ENCODE assay signal across 8 mouse cellular contexts in genomic region chr3:63964100-63964921, GRCm38 (mm10). TPM values are rescaled to one million over a fixed set of nuclear protein-coding genes. Genes with fewer than 3 reads are reported as not detected.
DNase-seq lines count a peak whose midpoint lies in the region; ATAC-seq and TF ChIP-seq lines count a peak whose summit lies in the region.

Gene Slc33a1 (minus strand): TSS chr3:63964768.

- under 1% methylated on average over 69 of the region's 69 CpGs for WGBS in forebrain, embryonic 15.5 days
- under 1% methylated on average over 69 of the region's 69 CpGs for WGBS in lung, adult 2 months

- H3K27ac ChIP-seq in ES-E14 (ENCODE audit: insufficient read depth, low read depth, low read length, poor library complexity, severe bottlenecking), result peak within 1 kb of the TSS; percentile 4; the same call in 1 of the 2 replicates
- H3K27ac ChIP-seq in forebrain, embryonic 15.5 days (replicated peaks), result peak within 1 kb of the TSS; percentile 92

- H3K9me3 ChIP-seq in ES-E14 (ENCODE audit: control insufficient read depth, insufficient read depth, low read depth, low read length), result no peaks in the 10 kb centered on the region
- no peaks in the 10 kb centered on the region for H3K9me3 ChIP-seq in forebrain, embryonic 15.5 days

- H3K4me1 ChIP-seq in ES-E14 (ENCODE audit: control insufficient read depth in 2 of 2, insufficient read depth in 2 of 2, low read length in 2 of 2, poor library complexity in 1 of 2), result peaks cover 0 to 5% of the 10 kb centered on the region in 2 experiments; a peak in 1 of 4 replicates
- peaks cover 36% of the 10 kb centered on the region for H3K4me1 ChIP-seq in forebrain, embryonic 15.5 days
- peaks cover 8% of the 10 kb centered on the region; the same call in 1 of the 2 replicates for H3K4me1 ChIP-seq in lung, adult 2 months (ENCODE audit: control insufficient read depth, insufficient read depth, low read length)

- peak; percentile 70; the same call in 1 of the 2 replicates for TF ChIP-seq POLR2A in lung, adult 2 months (IDR thresholded peaks at IDR 0.05; ENCODE audit: borderline replicate concordance, extremely low read depth, low read depth, low read length)

- ATAC-seq in forebrain, embryonic 15.5 days (replicated peaks), result peak; percentile 98
- ATAC-seq in neutrophil, adult 5-6 weeks (ENCODE audit: extremely low read depth, insufficient number of reproducible peaks, low FRiP score, poor library complexity, severe bottlenecking), result peak; percentile 96

- peak within 1 kb of the TSS; percentile 78 to 79 for H3K4me3 ChIP-seq in ES-E14 (ENCODE audit: insufficient read depth in 1 of 2, low read depth in 1 of 2, low read length in 2 of 2, poor library complexity in 1 of 2, severe bottlenecking in 1 of 2)
- peak within 1 kb of the TSS; percentile 92 for H3K4me3 ChIP-seq in forebrain, embryonic 15.5 days
- H3K4me3 ChIP-seq in lung, adult 2 months (replicated peaks; ENCODE audit: extremely low read depth, low read depth, low read length), result peak within 1 kb of the TSS; percentile 81

- H3K36me3 ChIP-seq in ES-E14 (ENCODE audit: control insufficient read depth, insufficient read depth, low read length, poor library complexity, severe bottlenecking), result no peaks in the 10 kb centered on the region
- no peaks in the 10 kb centered on the region for H3K36me3 ChIP-seq in forebrain, embryonic 15.5 days

- in situ Hi-C loops in ES-E14 (cut with MboI; ENCODE audit: low sequenced_read_pairs in 2 of 2, unreplicated experiment in 2 of 2), result no loop called here

- H3K4me2 ChIP-seq in forebrain, embryonic 15.5 days (replicated peaks), result peak within 1 kb of the TSS; percentile 83

- peak; percentile 100 for DNase-seq in ES-E14 (ENCODE audit: low read depth, low spot score)
- DNase-seq in cerebellum, adult 11-12 months, result peak; percentile 99
- DNase-seq in heart, postnatal 25 days (ENCODE audit: low spot score), result peak; percentile 97
- DNase-seq in layer of hippocampus, adult 18-20 months (ENCODE audit: low spot score in 2 of 2), result peak; percentile 99 to 100
- peak; percentile 98 for DNase-seq in lung, adult 2 months
- peak; percentile 91 to 94 for DNase-seq in thymus, adult 18-20 months

- no peak for TF ChIP-seq CTCF in lung, adult 2 months (IDR thresholded peaks at IDR 0.05; ENCODE audit: insufficient read depth, low read length)

- peak within 1 kb of the TSS; percentile 70 for H3K9ac ChIP-seq in ES-E14 (ENCODE audit: insufficient read depth, low read depth, low read length, poor library complexity, severe bottlenecking)
- peak within 1 kb of the TSS; percentile 74 for H3K9ac ChIP-seq in forebrain, embryonic 15.5 days (replicated peaks)

- H3K27me3 ChIP-seq in forebrain, embryonic 15.5 days, result peaks cover 13% of the 10 kb centered on the region; the same call in 1 of the 2 replicates

- intact Hi-C loops in heart, postnatal 25 days (cut with DNase I), result loop anchor here (10.0 kb wide), 1 partner anchor 820 kb away; no protein-coding TSS in a partner anchor

TF ChIP-seq in ES-E14, 5 proteins besides CTCF, POLR2A, EP300 and RAD21:
- no peak for TF ChIP-seq MAFK (IDR thresholded peaks at IDR 0.05; ENCODE audit: insufficient read depth, low read depth, low read length)
- peak; percentile 61; the same call in 1 of the 2 replicates for TF ChIP-seq CHD2 (IDR thresholded peaks at IDR 0.05; ENCODE audit: low read depth, low read length)
- TF ChIP-seq HCFC1 (IDR thresholded peaks at IDR 0.05; ENCODE audit: borderline replicate concordance, insufficient read depth, low read length), result peak; percentile 89
- TF ChIP-seq ZNF384 (IDR thresholded peaks at IDR 0.05; ENCODE audit: low read depth, low read length), result no peak
TF ChIP-seq in ES-E14: peak in this region for 2.

RNA-seq across cellular contexts. Expression of gene Slc33a1, which starts in this region (rescaled TPM):
- 22.1 and 27.1 TPM in 2 replicates for total RNA-seq in ES-E14 (2012; rRNA removed)
- 17.8 and 18.4 TPM in 2 replicates for polyA plus RNA-seq in forebrain, embryonic 15.5 days (2015; fragmentation: Nextera tagmentation; extraction: Ambion mirVana)
- total RNA-seq in heart, postnatal 25 days (2021), result 10 to 100 TPM; 12.5 to 12.7 TPM
- 10 to 100 TPM; 28.1 to 29.5 TPM for total RNA-seq in layer of hippocampus, adult 18-20 months (2021)
- polyA plus RNA-seq in lung, adult 2 months (2012; rRNA removed), result 13.8 and 14.0 TPM in 2 replicates
- total RNA-seq in neutrophil, adult 5-6 weeks (2017), result 7.4 and 12.5 TPM in 2 replicates

Comparison
In these comparisons a context has a peak if more than half of its experiments do, and no peak if none do; other contexts are left out.
1. Peak in every context shown above with its lines: DNase-seq, ATAC-seq, H3K4me3 ChIP-seq and H3K27ac ChIP-seq.